Mouse (Mus musculus): ENCODE measurements around the gene Iscu. TPM values are rescaled to one million over a fixed set of nuclear protein-coding genes. Genes with fewer than 3 reads are reported as not detected.
"Not testable (repeated sequence)": the region's sequence is repeated elsewhere in the genome, so short reads cannot be mapped to it uniquely, and the experiment has no call there.

Iscu gene
- polyA plus RNA-seq, 1 experiment from 2014 or later: 202 TPM

DNA sequence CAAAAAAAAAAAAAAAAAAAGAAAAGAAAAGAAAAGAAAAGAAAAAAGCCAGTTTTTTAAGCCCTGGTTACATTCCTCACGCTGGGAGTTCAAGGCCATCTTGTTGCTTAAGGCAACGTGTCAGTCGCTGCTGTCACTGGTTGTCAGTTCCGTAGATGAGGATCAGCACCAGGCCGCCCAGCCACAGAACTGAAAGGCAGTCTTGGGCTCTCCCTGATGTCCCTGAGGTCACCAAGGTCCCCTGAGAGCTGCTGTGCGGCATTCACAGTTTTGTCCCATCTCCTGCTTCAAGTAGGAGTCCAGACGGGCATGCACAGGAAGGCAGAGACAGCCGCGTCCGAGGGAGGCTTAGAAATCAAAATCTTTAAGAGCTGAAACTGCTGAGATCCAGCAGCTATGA, 3.0 kb downstream of the Iscu start:
- no peak overlapping the region for H3K9ac ChIP-seq (ENCODE audit: low read depth, low read length)
- no peak for ATAC-seq (replicated peaks; ENCODE audit: low FRiP score, low read depth)
- H3K27me3 ChIP-seq (ENCODE audit: insufficient read depth, low read length): no peaks in the 10 kb centered on the region
- 0 out of 2 replicates have a peak, but pooled peaks cover 1% of the 10 kb centered on the region for H3K4me1 ChIP-seq (replicated peaks; ENCODE audit: insufficient read depth, low read length)
- no peak overlapping the region for H3K4me3 ChIP-seq (replicated peaks; ENCODE audit: low read depth, low read length)
- H3K36me3 ChIP-seq (ENCODE audit: insufficient read depth, low read length): peaks cover 17% of the 10 kb centered on the region
- DNase-seq (ENCODE audit: low spot score): no peak
- no peak overlapping the region for H3K4me2 ChIP-seq (ENCODE audit: low read length)
- 90% methylated on average over 10 of the region's 10 CpGs for WGBS
- H3K27ac ChIP-seq: no peak overlapping the region
- no peak for TF ChIP-seq CTCF (IDR thresholded peaks at IDR 0.05; ENCODE audit: low read depth)
- H3K9me3 ChIP-seq (replicated peaks; ENCODE audit: low read length): no peaks in the 10 kb centered on the region

DNA sequence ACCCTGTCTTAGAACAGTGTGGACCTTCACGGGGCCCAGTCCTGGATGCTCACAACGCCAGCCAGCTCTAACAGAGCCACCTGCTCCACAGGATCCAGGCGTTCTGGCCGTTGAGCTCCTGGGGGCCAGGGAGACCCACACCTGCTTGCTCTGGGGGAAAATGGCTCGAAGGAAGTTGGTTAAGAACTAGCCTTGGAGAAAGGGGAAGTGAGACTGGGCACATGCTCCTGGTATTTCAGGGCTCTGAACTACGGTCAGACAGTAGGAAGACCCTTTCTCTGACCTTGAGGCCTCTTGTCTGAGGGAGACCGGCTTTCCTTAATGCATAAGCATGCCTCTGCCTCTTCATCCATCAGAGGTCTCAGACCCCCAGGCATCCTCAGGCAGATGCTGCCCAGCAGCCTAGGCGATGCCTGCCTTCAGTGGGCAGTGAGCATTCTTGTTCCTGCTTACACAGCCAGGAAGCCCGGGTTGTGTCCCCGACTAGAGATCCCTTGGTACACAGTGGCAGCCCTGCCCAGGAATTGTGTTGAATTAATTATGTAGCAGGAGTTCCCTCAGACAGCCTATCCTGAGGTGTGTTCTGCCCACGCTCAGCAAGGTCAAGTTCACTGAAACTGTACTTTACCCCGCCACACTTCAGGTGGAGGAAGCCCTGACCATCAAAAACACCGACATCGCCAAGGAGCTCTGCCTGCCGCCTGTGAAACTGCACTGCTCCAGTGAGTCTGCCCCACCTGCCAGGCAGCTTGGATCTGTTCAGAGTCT, 3.8 kb downstream of the Iscu start:
- no peak for DNase-seq (ENCODE audit: low spot score)
- no peak for TF ChIP-seq CTCF (IDR thresholded peaks at IDR 0.05; ENCODE audit: low read depth)
- Histone ChIP-seq H3K4me2 (ENCODE audit: low read length) (no peak overlapping the region), H3K9ac (ENCODE audit: low read depth, low read length) (no peak overlapping the region), H3K9me3 (replicated peaks; ENCODE audit: low read length) (no peaks in the 10 kb centered on the region), H3K27me3 (ENCODE audit: insufficient read depth, low read length) (no peaks in the 10 kb centered on the region), H3K4me1 (replicated peaks; ENCODE audit: insufficient read depth, low read length) (no peaks in the 10 kb centered on the region), H3K27ac (no peak overlapping the region), H3K4me3 (replicated peaks; ENCODE audit: low read depth, low read length) (no peak overlapping the region), H3K36me3 (ENCODE audit: insufficient read depth, low read length) (peaks cover 17% of the 10 kb centered on the region)
- ATAC-seq (replicated peaks; ENCODE audit: low FRiP score, low read depth): no peak
- WGBS: 88% methylated on average over 15 of the region's 15 CpGs

DNA sequence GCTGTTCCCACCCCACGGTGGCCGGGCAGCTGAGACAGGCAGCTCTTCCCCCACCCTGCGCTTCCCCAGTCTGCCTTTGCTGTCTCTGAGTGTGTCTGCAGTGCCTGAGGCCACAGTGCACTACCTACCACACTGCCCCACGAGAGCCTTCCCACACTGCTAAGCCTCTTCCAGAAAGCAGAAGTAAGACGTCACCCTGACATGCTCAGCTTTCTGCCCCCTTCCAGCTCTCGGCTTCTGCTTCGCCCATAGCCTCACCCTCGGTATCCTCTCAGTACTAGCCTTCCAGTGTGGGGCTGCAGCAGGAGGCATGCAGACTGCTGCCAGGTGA, 4.3 kb downstream of the Iscu start:
- no peak overlapping the region for H3K27ac ChIP-seq

DNA sequence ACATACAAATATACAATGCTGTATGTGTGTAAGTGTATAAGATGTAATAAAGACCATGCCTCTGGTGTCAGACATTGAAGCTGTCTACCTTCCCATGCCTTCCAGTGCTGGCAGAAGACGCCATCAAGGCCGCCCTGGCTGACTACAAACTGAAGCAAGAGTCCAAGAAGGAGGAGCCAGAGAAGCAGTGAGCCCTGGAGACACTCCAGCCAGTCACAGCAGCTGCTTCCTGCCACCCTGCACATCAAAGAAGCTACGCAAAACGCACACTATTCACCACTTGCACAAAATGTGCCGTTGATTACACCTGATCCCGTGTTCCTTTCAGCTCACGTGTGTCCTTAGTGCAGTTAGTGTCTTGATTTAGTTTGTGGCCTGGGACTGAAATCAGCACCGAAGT, 5.2 kb downstream of the Iscu start:
- not testable (repeated sequence) for ATAC-seq (replicated peaks; ENCODE audit: low FRiP score, low read depth); H3K9ac ChIP-seq (ENCODE audit: low read depth, low read length); H3K27ac ChIP-seq; H3K4me2 ChIP-seq (ENCODE audit: low read length); DNase-seq (ENCODE audit: low spot score); H3K27me3 ChIP-seq (ENCODE audit: insufficient read depth, low read length); H3K4me1 ChIP-seq (replicated peaks; ENCODE audit: insufficient read depth, low read length); H3K9me3 ChIP-seq (replicated peaks; ENCODE audit: low read length); H3K4me3 ChIP-seq (replicated peaks; ENCODE audit: low read depth, low read length)
- peaks cover 17% of the 10 kb centered on the region for H3K36me3 ChIP-seq (ENCODE audit: insufficient read depth, low read length)
- 83% methylated on average over 8 of the region's 8 CpGs for WGBS

More for the DNA sequence above, 4.3 kb downstream of the Iscu start:
- WGBS: 83% methylated on average over 8 of the region's 8 CpGs
- Histone ChIP-seq H3K9me3 (replicated peaks; ENCODE audit: low read length) (no peaks in the 10 kb centered on the region), H3K36me3 (ENCODE audit: insufficient read depth, low read length) (peaks cover 17% of the 10 kb centered on the region), H3K4me2 (ENCODE audit: low read length) (no peak overlapping the region), H3K9ac (ENCODE audit: low read depth, low read length) (no peak overlapping the region), H3K4me3 (replicated peaks; ENCODE audit: low read depth, low read length) (no peak overlapping the region), H3K4me1 (replicated peaks; ENCODE audit: insufficient read depth, low read length) (no peaks in the 10 kb centered on the region), H3K27me3 (ENCODE audit: insufficient read depth, low read length) (no peaks in the 10 kb centered on the region)
- ATAC-seq (replicated peaks; ENCODE audit: low FRiP score, low read depth) (no peak), DNase-seq (ENCODE audit: low spot score) (no peak)
- TF ChIP-seq CTCF (IDR thresholded peaks at IDR 0.05; ENCODE audit: low read depth): no peak

DNA sequence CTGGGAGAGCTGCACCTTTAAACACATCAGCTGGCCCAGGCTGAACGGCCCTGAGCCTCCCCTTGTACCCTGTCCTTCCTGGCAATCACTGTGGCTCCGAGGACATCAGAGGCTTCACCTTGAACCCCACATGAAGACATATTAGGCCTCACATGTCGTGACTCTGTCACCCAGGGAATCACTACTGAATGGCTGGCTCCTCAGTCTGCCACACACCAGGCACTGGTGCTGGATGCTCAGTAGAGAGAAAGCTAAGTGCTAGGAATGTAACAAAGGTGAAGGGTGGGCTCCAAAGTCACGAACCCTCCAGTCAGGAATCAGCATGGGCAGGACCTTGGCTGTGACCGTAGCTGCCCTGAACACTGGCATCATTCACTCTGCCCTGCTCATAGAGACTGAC, 7.0 kb downstream of the Iscu start:
- Histone ChIP-seq H3K4me3 (replicated peaks; ENCODE audit: low read depth, low read length) (no peak overlapping the region), H3K27ac (no peak overlapping the region), H3K36me3 (ENCODE audit: insufficient read depth, low read length) (peaks cover 17% of the 10 kb centered on the region; the same call in 1 of the 2 replicates), H3K9me3 (replicated peaks; ENCODE audit: low read length) (no peaks in the 10 kb centered on the region), H3K4me2 (ENCODE audit: low read length) (no peak overlapping the region), H3K27me3 (ENCODE audit: insufficient read depth, low read length) (no peaks in the 10 kb centered on the region), H3K9ac (ENCODE audit: low read depth, low read length) (no peak overlapping the region), H3K4me1 (replicated peaks; ENCODE audit: insufficient read depth, low read length) (peaks cover 9% of the 10 kb centered on the region; the same call in 1 of the 2 replicates)
- DNase-seq (ENCODE audit: low spot score) (no peak), ATAC-seq (replicated peaks; ENCODE audit: low FRiP score, low read depth) (no peak)
- no peak for TF ChIP-seq CTCF (IDR thresholded peaks at IDR 0.05; ENCODE audit: low read depth)
- WGBS: 66% methylated on average over 5 of the region's 5 CpGs

DNA sequence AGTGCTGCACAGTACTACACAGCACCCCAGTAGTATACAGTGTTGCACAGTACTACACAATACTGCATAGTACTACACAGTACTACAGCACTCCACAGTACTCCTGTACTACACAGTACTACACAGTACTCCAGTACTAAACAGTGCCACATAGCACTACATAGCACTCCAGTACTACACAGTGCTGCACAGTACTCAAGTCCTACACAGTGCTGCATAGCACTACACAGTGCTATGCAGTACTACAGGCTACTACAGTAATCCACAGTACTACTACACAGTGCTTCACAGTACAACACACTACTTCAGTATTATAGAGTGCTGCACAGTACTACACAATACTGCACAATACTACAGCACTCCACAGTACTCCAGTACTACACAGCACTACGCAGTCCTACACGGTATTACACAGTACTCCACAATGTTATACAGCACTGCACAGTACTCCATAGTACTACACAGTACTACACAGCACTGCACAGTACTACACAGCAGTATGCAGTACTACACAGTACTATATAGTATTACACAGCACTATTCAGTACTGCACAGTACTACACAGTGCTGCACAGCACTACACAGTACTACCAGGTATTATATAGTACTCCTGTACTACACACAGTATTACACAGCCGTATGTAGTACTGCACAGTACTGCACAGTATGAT, 7.7 kb downstream of the Iscu start:
- no peaks in the 10 kb centered on the region for H3K9me3 ChIP-seq (replicated peaks; ENCODE audit: low read length)
- H3K27me3 ChIP-seq (ENCODE audit: insufficient read depth, low read length): no peaks in the 10 kb centered on the region
- no peak for TF ChIP-seq CTCF (IDR thresholded peaks at IDR 0.05; ENCODE audit: low read depth)
- H3K9ac ChIP-seq (ENCODE audit: low read depth, low read length): no peak overlapping the region
- 96% methylated on average over 3 of the region's 3 CpGs for WGBS
- 0 out of 2 replicates have a peak, but pooled peaks have one; percentile 19 for ATAC-seq (replicated peaks; ENCODE audit: low FRiP score, low read depth)
- DNase-seq (ENCODE audit: low spot score): no peak
- H3K4me1 ChIP-seq (replicated peaks; ENCODE audit: insufficient read depth, low read length): peaks cover 9% of the 10 kb centered on the region; the same call in 1 of the 2 replicates
- H3K36me3 ChIP-seq (ENCODE audit: insufficient read depth, low read length): peaks cover 17% of the 10 kb centered on the region; the same call in 1 of the 2 replicates
- no peak overlapping the region for H3K4me3 ChIP-seq (replicated peaks; ENCODE audit: low read depth, low read length)
- no peak overlapping the region for H3K27ac ChIP-seq
- no peak overlapping the region for H3K4me2 ChIP-seq (ENCODE audit: low read length)
